Mouse (Mus musculus): ENCODE measurements around the gene Prickle2.

Gene Prickle2

DNA sequence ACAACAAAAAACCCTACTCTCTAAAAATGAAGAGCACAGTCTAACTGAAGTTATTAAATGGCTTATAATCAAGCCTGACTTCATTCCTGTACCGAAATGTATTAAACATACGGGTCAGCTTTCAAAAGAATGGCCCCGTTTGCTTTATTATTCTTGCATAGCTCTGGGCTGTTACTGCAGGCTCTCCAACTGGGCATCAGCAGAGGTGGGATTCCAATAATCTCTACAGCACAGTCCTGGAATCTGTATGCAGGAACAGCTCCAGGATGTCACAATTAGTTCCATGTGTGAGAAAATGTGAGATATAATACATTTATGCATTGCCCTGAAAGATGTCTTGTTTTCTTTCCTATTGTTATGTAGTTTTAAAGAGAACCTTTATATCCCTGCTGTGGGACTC lies 38.4 kb downstream of the Prickle2 start:
- no peak for DNase-seq (ENCODE audit: low spot score in 2 of 2)

DNA sequence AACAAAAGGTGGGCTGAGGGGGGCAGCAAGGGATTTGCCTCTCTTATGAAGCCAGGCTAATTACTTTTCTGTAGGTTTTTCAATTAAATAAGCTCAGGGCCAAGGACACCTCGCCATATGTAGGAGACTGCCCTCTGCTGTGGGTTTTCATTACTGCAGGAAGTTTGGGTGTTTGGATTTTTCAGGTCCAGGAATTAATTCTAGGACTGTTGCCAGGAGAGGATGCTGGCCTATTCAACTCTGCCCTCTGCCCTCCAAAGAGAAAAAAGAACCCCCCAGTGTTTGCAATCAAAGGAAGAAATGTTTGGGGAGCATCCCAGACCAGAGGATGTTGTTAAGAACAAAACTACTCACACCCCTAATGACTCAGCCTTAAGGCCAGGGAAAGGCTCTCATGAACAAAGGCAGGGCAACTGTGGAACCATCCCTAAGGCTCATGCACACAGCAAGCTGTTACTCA lies 40.4 kb downstream of the Prickle2 start:
- no peak for DNase-seq (ENCODE audit: low spot score in 2 of 2)

GRCm38 (mm10) chr6:92663885-92664284 lies 42.1 kb downstream of the Prickle2 start:
- DNase-seq (ENCODE audit: low spot score in 2 of 2), result no peak

GRCm38 (mm10) chr6:92663433-92663832 lies 42.5 kb downstream of the Prickle2 start:
- no peak for DNase-seq (ENCODE audit: low spot score in 2 of 2)

DNA sequence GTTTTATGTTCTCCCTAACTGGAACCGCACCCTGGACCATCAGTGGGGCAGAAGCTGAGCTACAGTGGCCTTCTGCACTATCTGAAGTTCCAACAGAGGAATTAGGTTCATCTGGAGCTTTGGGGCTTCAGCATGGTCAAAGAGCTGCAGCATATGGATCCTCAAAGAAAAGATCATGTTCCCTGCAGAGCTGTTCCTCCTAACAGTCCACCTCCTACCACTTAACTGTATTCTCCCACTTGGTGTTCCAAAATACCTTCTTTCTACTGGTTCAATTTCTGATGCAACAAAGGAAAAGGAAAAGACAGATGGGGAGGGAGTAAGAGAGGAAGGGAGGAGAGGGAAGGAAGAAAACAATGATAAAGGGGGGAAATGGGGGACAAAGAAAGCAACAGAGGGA lies 56.9 kb downstream of the Prickle2 start:
- DNase-seq (ENCODE audit: low spot score in 2 of 2), result no peak

- no peak for DNase-seq (ENCODE audit: low spot score in 2 of 2)
These were observed 57.4 kb downstream of the Prickle2 start for GRCm38 (mm10) chr6:92648571-92648970.

DNA sequence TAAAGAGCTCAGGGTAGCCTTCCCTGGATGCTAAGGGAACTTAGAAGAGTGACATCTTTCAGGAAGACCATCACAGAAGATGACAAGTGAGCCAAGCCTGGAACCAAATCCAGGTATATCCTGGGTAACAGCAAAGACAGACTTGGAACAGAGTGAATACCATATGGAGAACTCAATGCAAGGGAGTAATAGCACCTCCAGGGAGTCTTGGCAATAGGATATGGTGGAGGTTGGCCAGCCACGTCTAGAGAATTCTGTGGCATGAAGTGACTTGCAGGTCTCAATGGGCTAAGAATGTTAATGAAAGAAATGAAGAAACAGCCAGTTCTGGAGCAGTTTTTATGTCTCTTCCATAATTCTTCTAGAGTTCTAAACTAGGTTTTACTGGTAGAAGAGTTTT lies 63.0 kb downstream of the Prickle2 start:
- no peak for DNase-seq (ENCODE audit: low spot score in 2 of 2)

GRCm38 (mm10) chr6:92641956-92642355 lies 64.0 kb downstream of the Prickle2 start:
- DNase-seq (ENCODE audit: low spot score in 2 of 2), result no peak

DNA sequence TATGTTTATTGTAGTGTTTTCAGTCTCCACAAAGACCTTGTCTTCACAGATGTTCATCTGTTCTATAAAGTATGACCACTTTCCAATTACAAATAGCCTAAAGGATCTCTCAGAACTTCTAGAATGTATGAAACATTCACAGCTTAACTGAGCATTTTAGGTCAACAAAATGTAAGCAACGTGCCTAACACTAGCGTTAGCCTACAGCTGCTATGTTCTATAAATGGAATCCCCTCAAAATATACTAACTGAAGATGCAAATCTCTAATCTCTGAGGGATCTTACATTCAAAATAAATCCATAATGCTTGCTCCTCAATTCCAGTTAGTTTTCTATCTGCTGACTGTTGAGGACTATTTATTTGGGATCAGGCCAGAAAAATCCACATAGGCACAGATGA lies 65.1 kb downstream of the Prickle2 start:
- DNase-seq (ENCODE audit: low spot score in 2 of 2), result no peak

- no peak for DNase-seq (ENCODE audit: low spot score in 2 of 2)
These were observed 69.5 kb downstream of the Prickle2 start for GRCm38 (mm10) chr6:92636431-92636830.

DNA sequence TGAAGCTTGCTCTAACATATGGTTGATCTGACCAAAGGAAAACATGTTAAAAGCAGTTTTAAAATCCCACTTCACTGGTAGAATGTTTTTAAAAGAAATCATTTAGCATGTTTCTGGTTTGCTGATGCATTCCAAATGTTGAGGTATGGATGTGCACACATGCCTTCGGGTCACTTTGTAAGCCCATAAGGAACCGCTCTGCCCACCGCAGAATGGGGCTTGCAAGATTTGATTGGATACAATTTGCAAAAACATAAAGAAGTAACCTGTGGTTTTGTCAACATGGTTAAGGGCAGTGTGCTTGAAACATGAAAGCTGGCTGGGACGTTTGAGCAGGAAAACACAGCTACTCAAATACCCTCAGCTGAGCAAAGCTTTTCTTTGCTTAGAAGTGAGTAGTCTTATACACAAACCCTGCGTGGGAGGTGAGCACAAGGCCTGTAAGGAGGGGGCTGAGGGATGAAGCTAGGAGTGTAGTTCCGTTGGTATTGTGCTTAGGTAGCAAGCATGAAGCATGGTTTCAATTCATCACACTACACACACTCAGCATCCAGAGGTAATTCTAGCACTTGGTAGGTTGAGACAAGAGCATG lies 71.0 kb downstream of the Prickle2 start:
- DNase-seq (ENCODE audit: low spot score in 2 of 2), result no peak

GRCm38 (mm10) chr6:92630991-92631390 lies 75.0 kb downstream of the Prickle2 start:
- DNase-seq (ENCODE audit: low spot score in 2 of 2), result no peak

DNA sequence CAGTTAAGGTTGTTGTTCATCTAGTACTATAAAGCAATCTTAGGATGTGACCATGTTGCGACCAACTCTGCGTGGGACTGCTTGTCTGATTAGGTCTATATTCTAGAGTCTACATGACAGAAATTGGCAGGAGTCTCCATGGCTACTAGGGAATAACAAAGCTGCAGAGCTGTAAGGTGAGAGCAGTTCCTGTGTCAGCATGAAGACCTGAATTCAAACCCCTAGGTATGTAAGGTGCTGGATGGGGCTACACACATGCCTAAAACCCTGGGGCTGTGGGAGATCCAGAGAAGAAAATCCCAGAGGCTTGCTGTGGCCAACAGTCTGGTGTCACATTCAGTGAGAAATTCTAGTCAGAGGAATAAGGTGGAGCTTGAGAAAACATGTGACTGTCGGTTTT lies 78.2 kb downstream of the Prickle2 start:
- DNase-seq (ENCODE audit: low spot score in 2 of 2), result no peak

DNA sequence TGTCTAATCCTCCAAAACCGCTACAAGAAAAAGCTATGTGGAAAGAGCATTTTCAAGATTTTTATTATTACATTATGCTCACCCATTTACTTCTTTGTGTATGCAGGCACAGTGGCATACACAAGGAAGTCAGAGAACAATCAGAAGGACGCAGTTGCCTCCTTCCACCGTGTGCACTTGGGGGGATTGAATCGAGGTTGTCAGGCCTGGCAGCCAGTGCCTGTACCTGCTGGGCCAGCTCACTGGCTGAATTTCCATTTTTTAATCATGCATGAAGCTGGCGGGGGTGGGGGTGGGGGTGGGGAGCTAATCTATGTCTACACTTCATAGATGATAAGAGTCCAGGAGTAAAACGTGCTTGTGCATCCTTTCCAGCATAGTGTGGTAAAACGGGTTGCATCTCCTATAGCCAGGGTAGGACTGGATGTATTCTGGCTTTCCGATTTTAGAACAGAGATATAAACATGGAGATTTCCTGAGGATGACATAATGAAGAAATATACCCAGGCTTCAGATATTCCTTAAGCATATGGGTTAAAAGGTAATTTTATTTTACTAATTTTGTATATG lies 78.8 kb downstream of the Prickle2 start:
- DNase-seq (ENCODE audit: low spot score in 2 of 2), result no peak

DNA sequence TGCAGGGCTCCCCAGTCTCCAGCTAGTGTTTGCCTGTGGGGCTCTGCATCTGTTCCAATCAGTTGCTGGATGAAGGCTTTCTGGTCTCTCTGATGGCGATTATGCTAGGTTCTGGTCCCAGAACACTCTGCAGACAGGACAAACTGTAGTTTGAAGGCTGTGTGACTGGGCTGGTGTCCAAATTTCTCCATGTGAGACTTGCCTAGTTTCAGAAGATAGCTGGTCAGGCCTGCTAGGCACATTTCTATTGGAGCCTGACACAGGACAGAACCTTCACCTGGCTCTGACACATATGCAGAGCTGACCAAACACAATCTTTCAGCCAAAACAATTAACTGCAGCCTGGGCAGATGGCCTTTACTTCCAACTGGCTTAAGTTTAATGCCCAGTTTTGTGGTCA lies 80.0 kb downstream of the Prickle2 start:
- no peak for DNase-seq (ENCODE audit: low spot score in 2 of 2)

- no peak for DNase-seq (ENCODE audit: low spot score in 2 of 2)
These were observed 81.6 kb downstream of the Prickle2 start for GRCm38 (mm10) chr6:92624306-92624705.

DNA sequence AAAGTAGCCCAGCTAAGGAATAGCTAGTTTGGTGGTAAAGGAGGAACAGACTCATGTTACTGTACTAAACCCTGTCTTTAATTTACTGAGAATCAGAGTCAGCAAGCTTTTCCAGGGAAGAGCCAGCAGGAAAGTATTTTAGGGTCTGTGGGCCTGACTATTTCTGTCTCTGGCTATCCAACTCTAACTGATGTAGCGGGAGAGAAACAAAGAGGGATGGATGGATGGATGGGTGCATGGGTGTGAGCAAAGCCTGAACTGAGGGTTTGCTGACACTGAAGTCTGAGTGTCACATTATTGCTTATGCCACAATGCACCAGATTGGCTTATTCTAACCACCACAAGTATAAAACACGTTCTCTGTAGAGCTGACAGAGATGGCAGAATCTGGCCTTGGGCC lies 88.8 kb downstream of the Prickle2 start:
- no peak for DNase-seq (ENCODE audit: low spot score in 2 of 2)

GRCm38 (mm10) chr6:92614771-92615170 lies 91.2 kb downstream of the Prickle2 start:
- no peak for DNase-seq (ENCODE audit: low spot score in 2 of 2)

GRCm38 (mm10) chr6:92612151-92612769 lies 93.7 kb downstream of the Prickle2 start:
- DNase-seq (ENCODE audit: low spot score in 2 of 2), result no peak

DNA sequence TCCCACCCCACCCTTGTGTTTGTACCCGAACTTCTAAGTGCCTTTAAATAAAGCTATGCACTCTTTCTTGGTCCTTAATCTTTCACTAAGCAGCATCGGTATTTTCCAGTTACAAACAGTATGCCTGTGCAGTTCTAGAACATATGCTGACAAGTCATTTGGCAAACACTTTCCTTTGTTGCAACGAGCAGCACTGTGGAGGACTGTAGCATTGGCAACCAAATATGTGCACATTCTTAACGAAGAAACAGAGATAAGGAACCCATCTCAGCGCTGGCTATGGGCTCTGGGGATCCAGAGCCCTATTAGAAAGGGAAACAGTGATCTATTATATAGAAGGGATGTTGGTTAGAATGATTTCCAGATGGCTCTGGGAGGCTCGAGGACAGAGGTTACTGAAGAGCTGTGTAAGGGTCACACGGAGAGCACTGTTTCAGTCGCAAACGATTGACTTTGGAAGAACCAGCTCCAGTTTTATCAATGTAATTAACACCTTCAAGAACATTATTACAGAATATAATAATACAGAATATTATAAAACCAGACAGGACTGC lies 96.2 kb downstream of the Prickle2 start:
- no peak for DNase-seq (ENCODE audit: low spot score in 2 of 2)

DNA sequence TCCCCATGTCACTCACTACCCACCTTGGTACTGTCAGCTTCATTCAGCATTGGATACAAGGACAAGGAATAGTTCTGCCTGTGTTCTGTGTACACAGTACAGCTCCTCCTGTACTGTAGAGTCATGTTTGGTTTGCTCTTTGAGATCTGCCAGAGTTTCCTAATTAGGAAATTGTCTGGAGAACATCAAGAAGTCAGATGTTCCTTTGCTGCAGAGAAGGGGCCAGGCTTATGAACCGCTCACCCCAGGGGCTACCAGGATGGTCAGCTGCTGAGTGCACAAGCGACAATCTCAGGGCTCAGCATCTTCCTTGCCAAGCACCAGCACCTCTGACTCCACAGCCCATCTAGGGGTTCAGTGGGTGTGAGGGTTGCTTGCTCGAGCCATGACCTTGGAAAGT lies 96.9 kb downstream of the Prickle2 start:
- DNase-seq (ENCODE audit: low spot score in 2 of 2), result no peak

DNA sequence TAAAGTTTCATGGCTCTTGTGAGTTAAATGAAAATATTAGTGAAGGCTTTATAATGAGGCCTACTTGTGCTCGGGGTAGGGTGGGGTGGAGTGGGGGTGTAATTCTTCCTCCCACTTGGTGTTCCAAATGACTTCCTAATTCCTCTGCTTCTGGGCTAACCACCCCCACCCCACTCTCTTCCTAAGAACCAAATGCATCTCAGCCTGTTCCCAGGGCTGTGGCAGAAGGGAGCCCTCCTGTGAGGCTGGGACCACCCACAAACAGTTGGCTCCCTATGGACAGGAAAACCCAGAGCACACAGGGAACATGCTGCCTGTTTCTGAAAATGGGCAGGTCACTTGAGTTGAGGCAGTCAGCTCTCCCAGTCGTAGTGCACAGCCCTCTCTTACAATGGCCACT lies 100.8 kb downstream of the Prickle2 start:
- no peak for DNase-seq (ENCODE audit: low spot score in 2 of 2)

DNA sequence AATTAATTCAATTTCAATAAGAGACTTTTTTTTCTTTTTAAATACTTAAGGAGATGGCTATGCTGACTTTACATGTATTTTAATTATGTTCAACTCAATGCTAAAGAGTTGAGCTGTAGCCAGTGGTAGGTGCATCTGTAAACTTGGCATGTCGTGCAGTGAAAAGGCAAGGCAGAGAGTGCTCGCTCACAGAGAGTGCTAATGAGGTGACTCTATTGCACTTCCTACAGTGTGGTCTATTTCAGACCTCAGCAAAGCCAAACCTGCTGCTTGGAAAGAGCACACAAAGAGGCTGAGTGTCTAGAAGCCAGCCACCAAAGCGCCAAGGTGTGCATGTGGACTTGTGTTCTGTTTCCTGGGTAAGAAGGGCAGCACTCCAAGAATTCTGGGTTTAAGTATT lies 109.6 kb downstream of the Prickle2 start:
- DNase-seq (ENCODE audit: low spot score in 2 of 2), result no peak
